Mouse (Mus musculus) induced T-regulatory cell, adult 2 months (primary cell): ENCODE results near the gene Car4.

Source experiments
- DNase-seq: peaks from one replicate; pipeline ENCODE4 v3.0.0-alpha.2; 2012; ENCODE audit warnings: low read depth

Car4 gene

DNA sequence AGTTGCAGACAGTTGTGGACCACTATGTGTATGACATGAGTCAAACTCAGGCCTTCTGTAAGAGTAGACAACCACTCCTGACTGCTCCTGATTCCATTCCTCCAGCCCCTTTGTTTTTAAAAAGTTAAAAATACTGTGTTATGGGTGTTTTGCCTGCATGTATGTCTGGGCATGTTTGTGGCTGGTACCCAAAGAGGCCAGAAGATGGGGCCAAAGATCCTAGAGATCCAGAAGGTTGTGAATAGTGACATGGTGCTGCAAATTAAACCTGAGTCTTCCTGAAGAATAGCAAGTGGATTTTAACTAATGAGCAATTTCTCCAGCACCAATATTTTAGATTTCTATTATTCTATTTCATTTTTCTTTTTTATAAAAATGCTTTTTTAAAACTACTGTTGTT, 55.5 kb downstream of the Car4 start:
- DNase-seq, result peak; percentile 10
